Mouse (Mus musculus) right cerebral cortex, adult 2 months (tissue): Measurements from ENCODE around the gene Jmjd1c.

Experiments
- DNase-seq, 2 experiments: peaks; one replicate each; pipeline ENCODE4 v3.0.0; 2021 to 2022; ENCODE audit warnings: low spot score in 2 of 2

Jmjd1c gene

GRCm38 (mm10) chr10:67071884-67072283, 24.0 kb upstream of the Jmjd1c start:
- DNase-seq = no peak

DNA sequence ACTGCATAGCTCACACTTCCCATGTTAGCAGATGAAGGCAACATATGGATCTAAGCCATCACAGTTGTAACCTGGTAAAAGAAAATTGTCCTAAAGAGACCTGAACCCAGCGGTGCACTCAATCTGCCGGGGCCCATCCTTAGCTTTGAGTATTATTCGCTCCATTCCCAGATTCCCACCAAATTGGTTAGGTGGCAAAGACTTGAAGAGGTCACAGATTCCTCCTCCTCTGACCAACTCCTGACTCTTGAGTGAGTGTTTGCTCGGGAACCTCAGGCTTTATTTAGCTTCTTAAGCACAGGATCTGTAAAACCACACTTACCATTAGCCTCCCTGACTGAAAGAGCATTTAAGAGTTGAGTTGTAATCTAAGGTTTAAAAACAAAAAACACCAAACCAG, 23.3 kb upstream of the Jmjd1c start:
- no peak for DNase-seq

DNA sequence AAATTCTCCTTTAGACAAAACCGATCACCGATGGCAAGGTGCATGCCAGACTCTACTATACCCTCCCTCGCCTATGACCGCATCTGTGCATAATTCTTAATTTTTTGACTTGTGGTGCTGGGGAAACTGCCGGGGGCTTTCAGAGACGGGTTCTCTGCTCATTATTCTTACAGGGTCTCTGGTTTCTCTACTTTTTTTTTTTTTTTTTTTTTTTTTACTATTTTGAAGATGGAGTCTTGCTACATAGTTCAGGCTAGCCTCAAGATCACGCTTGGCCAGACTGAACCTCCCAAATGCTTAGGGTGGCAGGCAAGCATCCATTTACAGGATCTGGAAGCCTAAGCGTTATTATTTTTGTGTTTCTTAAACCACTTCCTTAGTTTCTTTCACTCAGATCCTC, 22.3 kb upstream of the Jmjd1c start:
- no peak for DNase-seq

GRCm38 (mm10) chr10:67075931-67076878, 19.7 kb upstream of the Jmjd1c start:
- peak; percentile 66 to 68 for DNase-seq

GRCm38 (mm10) chr10:67079030-67079429, 16.9 kb upstream of the Jmjd1c start:
- no peak for DNase-seq

DNA sequence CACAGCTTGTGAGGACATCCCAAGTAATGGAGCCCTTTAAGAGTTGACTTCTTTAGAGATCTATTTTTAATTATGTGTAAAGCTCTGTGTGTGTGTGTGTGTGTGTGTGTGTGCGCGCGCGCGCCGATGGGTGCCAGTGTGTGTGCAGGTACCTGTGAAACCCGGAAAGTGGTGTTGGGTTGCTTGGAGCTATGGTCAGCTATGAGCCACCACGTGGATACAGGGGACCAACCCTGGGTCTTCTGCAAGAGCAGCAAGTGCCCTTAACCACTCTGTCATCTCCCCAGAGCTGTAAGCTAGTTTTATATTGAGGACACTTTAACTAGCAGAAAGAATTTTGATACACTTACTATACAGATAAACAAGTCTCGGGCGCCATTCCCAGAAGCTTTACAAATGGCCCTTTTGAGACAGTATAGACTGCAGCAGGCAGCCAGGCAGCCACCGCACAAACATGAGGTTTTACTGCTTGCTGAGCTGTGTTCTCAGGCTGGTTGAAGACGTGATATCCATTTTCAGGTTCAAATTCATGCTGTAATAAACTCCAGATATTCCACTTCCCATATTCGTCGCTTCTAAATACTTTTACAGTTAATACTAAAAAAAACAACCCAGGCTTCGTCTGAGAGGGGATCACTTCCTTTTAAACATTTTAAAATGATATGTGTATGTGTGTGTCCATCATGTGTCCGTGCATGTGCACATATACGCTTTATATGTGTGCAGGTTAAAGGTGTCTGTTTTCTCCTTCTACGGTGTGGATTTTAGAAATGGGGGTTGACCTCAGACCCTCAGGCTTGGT, 14.5 kb upstream of the Jmjd1c start:
- DNase-seq = no peak

- DNase-seq = no peak
Measured at GRCm38 (mm10) chr10:67082531-67082930, 13.4 kb upstream of the Jmjd1c start.

DNA sequence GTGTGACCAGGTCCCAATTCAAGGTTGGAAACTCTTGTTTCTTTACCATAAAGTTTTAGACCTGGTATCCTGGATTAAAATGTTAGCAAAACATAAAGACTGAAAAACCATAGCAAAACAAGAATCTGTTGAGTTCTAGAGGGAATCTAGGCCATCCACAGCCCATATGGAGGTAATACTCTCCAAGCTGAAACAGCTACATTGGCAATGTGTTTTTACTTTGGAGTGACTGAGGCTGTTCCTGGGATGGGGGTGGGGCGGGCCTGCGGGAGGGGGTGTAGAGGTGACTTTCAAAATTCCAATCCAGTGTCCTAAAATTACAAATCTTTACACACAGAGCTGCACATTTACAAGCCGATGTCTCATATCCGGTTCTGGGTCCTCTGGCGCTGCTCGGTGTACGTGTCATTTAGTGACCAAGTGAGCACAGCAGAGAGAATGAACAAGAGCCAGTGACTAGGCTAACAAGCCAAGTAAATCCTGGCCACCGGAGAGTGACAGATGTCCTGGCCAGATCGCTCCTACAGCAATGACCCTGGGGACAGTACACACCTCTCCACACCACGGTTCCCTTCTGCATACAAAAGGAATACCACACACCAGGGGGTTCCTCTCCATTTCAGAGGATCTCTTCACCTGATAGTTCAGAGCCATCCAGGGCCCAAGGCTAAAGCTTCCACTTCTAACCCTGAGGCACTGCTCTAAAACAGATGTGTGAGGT, 12.3 kb upstream of the Jmjd1c start:
- no peak for DNase-seq

DNA sequence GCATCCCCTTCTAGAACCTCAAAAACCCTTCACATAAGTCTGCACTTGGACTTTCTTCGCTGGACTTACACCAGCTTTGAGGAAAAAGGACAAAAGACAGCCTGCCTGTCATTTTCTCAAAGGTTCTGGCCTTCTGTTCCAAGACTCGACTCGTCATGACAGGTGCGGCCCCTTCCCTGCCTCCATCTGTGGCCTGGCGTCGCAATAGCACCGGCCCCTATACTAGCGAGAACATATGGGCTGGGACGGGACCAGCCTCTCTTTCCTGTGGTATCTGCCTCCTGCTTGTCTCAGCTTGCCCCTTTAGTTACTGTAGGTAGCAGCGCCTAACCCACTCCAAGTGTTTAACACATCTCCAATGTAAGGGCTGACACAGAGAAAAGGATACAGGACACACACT, 10.8 kb upstream of the Jmjd1c start:
- no peak for DNase-seq

- DNase-seq = no peak
Measured at GRCm38 (mm10) chr10:67085916-67086315, 10.0 kb upstream of the Jmjd1c start.

- no peak for DNase-seq
Measured at GRCm38 (mm10) chr10:67087447-67088226, 8.3 kb upstream of the Jmjd1c start.

DNA sequence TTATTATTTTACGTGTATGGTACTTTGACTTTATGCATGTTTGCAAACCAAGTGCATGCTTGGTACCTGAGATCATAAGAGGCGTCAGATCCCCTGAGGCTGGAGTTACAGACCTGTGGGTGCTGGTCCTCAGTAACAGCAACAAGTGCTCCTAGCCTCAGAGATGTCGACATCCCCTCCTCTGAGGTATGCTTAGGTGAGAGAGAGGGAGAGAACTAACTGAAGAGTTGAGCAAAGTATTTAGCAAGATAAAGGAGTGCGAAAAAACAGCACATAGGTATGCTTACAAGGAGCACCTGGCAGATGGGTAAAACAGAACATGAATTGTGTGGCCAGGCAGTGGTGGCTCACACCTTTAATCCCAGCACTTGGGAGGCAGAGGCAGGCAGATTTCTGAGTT, 5.3 kb upstream of the Jmjd1c start:
- DNase-seq = no peak

GRCm38 (mm10) chr10:67094922-67095321, 1.0 kb upstream of the Jmjd1c start:
- no peak for DNase-seq

GRCm38 (mm10) chr10:67096621-67097436, 904 bp downstream of the Jmjd1c start, which contains the start of gene Reep3:
Reep3 (minus strand) TSS chr10:67096945.
- DNase-seq = peak; percentile 52 to 53

DNA sequence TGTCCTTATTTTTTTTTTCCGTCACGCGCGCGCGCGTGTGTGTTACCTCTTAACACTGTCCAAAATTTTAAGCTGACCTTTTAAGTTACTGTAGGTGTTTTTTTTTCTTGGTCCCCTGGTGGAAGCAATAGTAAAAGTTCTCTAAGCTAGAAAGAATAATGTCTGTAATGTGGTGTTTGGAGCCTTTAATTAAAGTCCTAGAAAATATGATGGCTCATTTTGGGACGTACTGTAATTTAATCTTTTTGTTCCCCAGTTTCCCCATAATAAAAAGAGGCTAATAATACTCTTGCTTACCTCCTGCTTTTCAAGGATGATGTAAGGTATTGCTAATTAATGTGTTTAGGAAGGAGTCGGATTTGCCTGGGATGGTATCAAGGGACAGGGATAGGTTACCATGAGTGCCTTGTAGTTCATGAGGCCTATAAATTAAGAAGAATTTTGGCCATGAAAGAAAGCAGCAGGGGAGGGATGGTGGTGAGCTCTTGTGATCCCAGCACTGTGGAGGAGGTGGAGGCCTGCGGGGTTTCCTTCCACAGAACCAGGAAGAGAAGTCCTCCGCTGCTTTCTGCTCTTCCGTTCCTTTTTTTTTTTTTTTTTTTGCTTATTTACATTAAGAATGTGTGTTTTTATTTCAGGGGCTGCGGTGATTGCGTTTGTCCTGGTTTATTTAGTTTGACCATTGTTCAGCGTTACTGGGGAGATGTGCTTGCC, 1.7 kb downstream of the Jmjd1c start:
- no peak for DNase-seq

DNA sequence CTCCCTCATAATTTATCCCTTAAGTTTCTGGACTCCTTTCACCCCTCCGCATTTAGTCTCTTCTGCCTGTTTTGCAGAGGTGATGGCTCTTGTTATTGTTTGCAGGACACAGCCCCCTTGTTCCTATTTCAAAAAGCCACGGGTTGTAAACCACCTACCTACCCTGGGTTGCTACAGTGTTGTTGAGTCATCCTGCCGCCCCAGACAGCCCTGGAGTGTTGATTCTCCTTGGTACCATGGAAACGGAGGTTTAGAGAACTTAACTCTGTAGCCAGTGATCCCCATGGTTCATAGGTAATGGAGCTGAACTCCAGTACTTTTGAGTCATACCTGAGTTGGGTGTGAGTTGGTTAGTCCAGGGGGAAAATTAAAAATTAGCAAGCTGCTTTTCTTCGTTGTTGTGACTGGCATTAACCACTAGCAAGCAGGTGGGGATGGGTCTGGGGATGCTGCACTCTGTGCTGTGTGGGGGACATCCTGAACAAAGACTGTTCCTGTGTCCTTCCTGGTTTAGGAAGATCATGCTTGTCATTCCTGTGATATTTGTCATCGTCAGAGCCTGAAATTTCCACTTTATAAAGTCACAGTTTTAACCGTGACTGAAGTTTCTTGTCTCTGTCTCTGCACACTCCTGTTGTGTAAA, 2.6 kb downstream of the Jmjd1c start:
- peak; percentile 49 to 59 for DNase-seq

DNA sequence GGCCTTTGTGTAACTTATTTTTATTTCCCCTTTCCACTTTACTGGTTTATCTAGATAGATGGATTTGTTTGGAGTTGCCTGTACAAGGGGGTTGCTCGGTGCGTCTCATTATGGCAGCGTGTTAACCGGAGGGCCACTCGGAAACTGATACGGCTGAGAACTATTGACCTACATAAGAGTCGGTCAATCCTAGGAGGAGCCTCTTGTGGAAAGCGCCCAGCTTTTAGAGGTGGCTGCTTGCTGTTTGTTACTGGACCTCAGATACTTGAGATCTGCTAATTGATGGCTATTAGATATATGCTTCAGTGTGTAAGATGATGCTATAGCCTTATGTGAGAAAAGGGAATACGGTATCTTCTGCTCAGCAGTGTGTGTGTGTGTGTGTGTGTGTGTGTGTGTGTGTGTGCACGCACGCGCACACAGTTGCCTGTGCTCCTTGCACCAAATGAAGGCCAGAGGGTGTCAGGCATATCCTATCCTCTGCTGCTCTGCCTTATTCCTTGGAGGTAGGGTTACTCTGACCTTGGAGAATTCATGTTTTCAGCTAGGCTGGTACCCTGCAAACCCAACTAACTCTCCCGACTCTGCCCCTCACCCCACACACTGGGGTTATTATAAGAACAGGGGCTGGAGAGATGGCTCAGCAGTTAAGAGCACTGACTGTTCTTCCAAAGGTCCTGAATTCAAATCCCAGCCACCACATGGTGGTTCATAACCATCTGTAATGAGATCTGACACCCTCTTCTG, 3.4 kb downstream of the Jmjd1c start:
- DNase-seq = no peak

DNA sequence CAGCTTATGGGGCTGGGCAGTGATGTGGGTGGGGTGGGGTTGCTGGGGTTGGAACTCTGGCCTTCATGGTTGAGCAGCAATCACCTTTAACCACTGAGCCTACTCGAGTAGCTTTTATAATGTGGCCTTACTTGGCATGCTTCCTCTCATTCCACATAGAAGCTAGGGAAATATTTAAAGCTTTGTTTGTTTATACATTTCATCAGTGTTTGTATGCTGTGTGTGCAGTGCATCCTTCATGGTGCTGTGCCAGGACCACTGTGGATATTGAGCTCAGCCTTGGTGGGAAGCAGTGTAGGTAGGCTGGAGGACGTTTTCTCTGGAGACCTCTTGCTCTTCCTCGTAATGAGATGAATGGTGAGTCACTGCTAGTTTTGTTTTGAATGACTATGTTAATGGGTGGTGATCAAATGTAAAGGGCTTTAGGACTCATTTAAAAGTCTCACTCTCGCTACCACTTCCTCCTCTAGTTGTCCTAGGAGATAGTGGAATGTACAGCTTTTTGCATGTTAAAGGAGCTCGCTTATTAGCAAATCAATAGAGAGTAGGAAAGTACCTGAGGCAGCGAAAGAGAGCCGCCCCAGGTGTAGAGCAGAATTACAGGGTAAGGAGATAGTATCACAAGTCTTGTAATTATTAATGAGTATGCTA, 4.2 kb downstream of the Jmjd1c start:
- DNase-seq = no peak
